Mouse (Mus musculus) brain, embryonic 14.5 days (tissue): ENCODE results near the gene Rbp4.

ENCODE experiments used
- CTCF ChIP-seq: fragments of 200-500 bp; IDR thresholded peaks from 2 replicates; pipeline ENCODE4 v1.5.1; 2012; ENCODE audit warnings: inconsistent platforms, mild to moderate bottlenecking, moderate library complexity, borderline replicate concordance; ENCODE audit not compliant: insufficient read depth, insufficient read length; ENCODE audit errors: extremely low read depth
- POLR2A ChIP-seq: fragments of 200-500 bp; IDR thresholded peaks from 2 replicates; pipeline ENCODE4 v1.6.1; 2012; ENCODE audit warnings: mild to moderate bottlenecking, inconsistent platforms, borderline replicate concordance; ENCODE audit not compliant: poor library complexity, insufficient read depth, insufficient read length, severe bottlenecking; ENCODE audit errors: extremely low read depth

DNA sequence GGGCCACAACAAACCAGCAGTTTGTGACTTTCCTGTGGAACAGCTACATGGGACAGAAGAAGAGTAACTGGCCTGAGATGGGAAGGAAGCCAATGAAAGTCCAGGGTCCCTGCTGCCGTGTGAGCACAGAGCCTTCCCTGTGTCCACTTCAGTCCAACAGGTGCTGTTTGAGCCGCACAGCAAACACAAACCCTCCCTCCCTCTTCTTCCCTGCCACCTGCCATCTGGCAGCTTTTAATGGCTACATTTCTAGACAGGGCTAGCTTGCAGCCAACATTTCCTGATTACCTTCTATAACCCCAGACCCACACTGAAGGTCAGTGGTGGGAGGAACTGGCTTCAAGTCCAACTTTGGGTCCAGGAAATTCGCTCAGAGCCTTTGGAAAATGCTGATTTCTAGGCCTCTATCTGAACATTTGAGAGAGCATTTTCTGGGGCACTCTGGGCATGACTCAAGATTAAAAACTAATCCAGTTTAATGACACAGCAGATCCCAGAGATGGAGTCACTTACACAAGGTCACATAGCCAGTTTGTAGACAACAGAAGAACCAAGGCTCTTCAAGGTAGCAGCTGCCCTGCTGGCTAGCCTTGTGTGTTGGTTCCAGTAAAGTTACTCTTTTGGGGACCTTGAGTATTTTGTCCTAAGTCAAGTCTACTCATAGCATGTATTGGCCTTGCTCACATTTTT is 47.1 kb downstream of the Rbp4 start:
- no peak for TF ChIP-seq CTCF
- TF ChIP-seq POLR2A, result no peak
